Mouse (Mus musculus) lung, adult 2 months (tissue): ENCODE results near the gene Liph. TPM values are rescaled to one million over a fixed set of nuclear protein-coding genes. Genes with fewer than 3 reads are reported as not detected.
"Not testable (repeated sequence)": the region's sequence is repeated elsewhere in the genome, so short reads cannot be mapped to it uniquely, and the experiment has no call there.

Experiments
- DNase-seq: peaks from one replicate; pipeline ENCODE4 v3.0.0; 2022
- H3K4me1 ChIP-seq: fragments of 200-500 bp; 2 replicates; pipeline ENCODE4 v1.6.1; 2011; ENCODE audit warnings: low read length; ENCODE audit not compliant: control insufficient read depth, insufficient read depth
- H3K4me3 ChIP-seq: fragments of 200-500 bp; replicated peaks from 2 replicates; pipeline ENCODE3; 2011; ENCODE audit warnings: low read depth, mild to moderate bottlenecking, control low read depth, low read length; ENCODE audit errors: extremely low read depth
- CTCF ChIP-seq: fragments of 200-500 bp; IDR thresholded peaks from 2 replicates; pipeline ENCODE4 v1.5.1; 2011; ENCODE audit warnings: mild to moderate bottlenecking, low read length, control low read depth; ENCODE audit not compliant: insufficient read depth
- POLR2A ChIP-seq: fragments of 200-500 bp; IDR thresholded peaks from 2 replicates; pipeline ENCODE4 v1.6.1; 2011; ENCODE audit warnings: low read depth, mild to moderate bottlenecking, control low read depth, low read length, borderline replicate concordance; ENCODE audit errors: extremely low read depth
- WGBS: fragments of 180-500 bp; shearing (Covaris S2); methylation state at CpG from one replicate; pipeline ENCODE4 v1.1.7; 2018; 5-methylcytosine and 5-hydroxymethylcytosine counted together
- polyA plus RNA-seq: library from polyadenylated mRNA; depleted of rRNA; stranded (reverse); fragments of >200 nt; gene quantifications from 2 replicates; pipeline ENCODE4 v1.2.3, GENCODE M21; 2012; rRNA removed

Liph gene
- polyA plus RNA-seq, 1 experiment: 23.6 TPM

- Histone ChIP-seq H3K4me1 (no peaks in the 10 kb centered on the region), H3K4me3 (no peak overlapping the region)
- TF ChIP-seq POLR2A: no peak
- TF ChIP-seq CTCF: no peak
- 77% methylated on average over 13 of the region's 13 CpGs for WGBS
- no peak for DNase-seq
Measured at GRCm38 (mm10) chr16:21928471-21928870, 67.0 kb downstream of the Liph start.

DNA sequence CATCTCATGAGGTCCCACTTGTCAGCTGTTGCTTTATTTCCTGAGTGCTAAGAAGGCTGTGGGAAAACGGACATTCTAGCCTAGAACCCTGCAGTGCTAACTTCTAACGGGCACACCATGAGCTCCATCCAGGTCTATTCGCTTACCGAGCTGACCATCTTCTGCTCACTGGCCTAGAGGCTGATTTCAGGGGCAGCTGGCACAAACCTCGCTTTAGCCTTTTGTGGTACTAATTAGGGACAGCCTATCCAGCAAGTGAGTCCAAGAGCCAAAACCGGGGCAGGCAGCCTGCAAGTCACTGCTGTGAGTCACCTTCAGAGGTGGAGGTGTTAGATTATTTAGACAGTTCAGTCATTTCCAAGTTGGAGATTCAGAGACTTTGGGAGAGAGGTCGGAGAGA lies 78.8 kb downstream of the Liph start:
- DNase-seq: no peak
- Histone ChIP-seq H3K4me3 (no peak overlapping the region), H3K4me1 (no peaks in the 10 kb centered on the region)
- WGBS: 80% methylated on average over 7 of the region's 7 CpGs
- TF ChIP-seq CTCF (no peak), POLR2A (no peak)

DNA sequence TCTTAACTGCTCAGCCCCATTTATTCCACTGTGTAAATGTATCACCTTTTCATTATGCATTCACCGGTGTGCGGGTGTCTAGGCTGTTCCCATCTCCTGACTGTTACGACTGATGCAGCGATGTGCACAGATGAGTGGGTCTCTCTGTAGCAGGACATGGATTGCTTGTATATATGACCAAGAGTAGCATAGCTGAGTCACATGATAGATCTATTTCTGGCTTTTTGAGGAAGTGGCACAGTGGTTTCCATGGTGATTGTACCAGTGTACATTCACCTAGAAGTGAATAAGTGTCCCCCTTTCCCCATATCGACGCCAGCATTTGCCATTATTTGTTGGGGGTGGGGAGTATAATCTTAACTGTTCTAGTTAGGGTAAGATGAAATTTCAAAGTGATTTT lies 82.1 kb downstream of the Liph start:
- DNase-seq: no peak
- 68% methylated on average over 6 of the region's 6 CpGs for WGBS
- Histone ChIP-seq H3K4me1 (no peaks in the 10 kb centered on the region), H3K4me3 (no peak overlapping the region)
- TF ChIP-seq CTCF: no peak
- no peak for TF ChIP-seq POLR2A

GRCm38 (mm10) chr16:21908906-21909305 lies 86.6 kb downstream of the Liph start:
- not testable (repeated sequence) for DNase-seq, H3K4me3 ChIP-seq, H3K4me1 ChIP-seq
- WGBS: 61% methylated on average over 7 of the region's 8 CpGs

GRCm38 (mm10) chr16:21906902-21907301 lies 88.6 kb downstream of the Liph start:
- no peaks in the 10 kb centered on the region for H3K4me1 ChIP-seq
- no peak overlapping the region for H3K4me3 ChIP-seq
- WGBS: 91% methylated on average over 6 of the region's 6 CpGs
- TF ChIP-seq POLR2A: no peak
- no peak for TF ChIP-seq CTCF
- no peak for DNase-seq

DNA sequence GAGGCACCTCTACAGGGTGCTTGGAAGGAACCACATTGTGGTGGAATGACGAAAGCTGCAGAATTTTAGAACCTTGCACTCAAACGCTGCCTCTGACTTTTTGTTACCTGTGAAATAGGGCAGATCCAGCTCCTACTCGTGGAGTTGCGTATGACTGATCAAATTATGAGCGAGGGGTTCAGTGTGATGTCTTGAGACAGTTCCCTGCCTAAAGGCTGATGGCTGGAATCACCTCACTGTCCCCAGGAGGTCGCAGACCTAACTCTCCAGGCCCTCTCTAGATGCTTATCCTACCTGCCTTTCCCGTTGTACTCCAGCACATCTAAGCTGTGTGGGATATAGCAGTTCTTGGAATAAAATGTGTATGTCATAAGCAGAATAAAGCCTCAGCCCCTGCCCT lies 89.5 kb downstream of the Liph start:
- H3K4me3 ChIP-seq: no peak overlapping the region
- WGBS: 89% methylated on average over 7 of the region's 7 CpGs
- no peaks in the 10 kb centered on the region for H3K4me1 ChIP-seq
- no peak for DNase-seq
- TF ChIP-seq CTCF: no peak
- no peak for TF ChIP-seq POLR2A

GRCm38 (mm10) chr16:21904636-21905035 lies 90.8 kb downstream of the Liph start:
- 83% methylated on average over 10 of the region's 10 CpGs for WGBS
- TF ChIP-seq CTCF (no peak), POLR2A (no peak)
- H3K4me1 ChIP-seq: no peaks in the 10 kb centered on the region
- no peak for DNase-seq
- H3K4me3 ChIP-seq: no peak overlapping the region

Other genes with a start within 250 kb of the Liph start
- 3.0 and 4.3 TPM in 2 replicates for gene Ehhadh, start 207.9 kb downstream of the Liph start, polyA plus RNA-seq
- 1.5 and 1.8 TPM in 2 replicates for gene Map3k13, start 201.3 kb downstream of the Liph start, polyA plus RNA-seq
- 15.3 and 19.1 TPM in 2 replicates for gene Tmem41a, start 48.1 kb downstream of the Liph start, polyA plus RNA-seq
- 8.1 and 13.7 TPM in 2 replicates for gene Senp2, start 13.8 kb upstream of the Liph start, polyA plus RNA-seq
- 3.4 and 5.0 TPM in 2 replicates for gene Igf2bp2, start 167.6 kb upstream of the Liph start, polyA plus RNA-seq